Mouse (Mus musculus): ENCODE measurements around the gene Taf9b. TPM values are rescaled to one million over a fixed set of nuclear protein-coding genes. Genes with fewer than 3 reads are reported as not detected.

The Taf9b gene
- polyA plus RNA-seq, 1 experiment from 2014 or later = 15.6 TPM

DNA sequence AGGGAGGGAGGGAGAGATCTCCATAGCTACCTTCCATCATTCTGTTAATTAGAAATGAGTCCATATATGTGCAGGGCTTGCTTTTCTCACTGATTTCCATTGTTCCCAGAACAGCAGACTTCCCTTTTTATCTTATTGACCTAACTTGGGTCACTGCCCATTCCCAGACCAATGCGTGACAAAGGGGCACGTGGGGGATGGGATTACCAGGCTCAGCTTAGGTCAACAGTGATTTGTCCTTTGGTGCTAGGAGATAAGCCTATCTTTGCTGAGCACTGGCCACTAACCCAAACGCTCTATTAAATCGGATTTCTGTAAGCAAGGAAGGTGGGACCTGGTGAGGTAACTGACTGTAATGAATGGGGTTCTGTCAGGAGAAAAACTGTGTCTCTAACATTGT, 36.7 kb downstream of the Taf9b start:
- Histone ChIP-seq H3K4me1 (replicated peaks) (peaks cover 20% of the 10 kb centered on the region), H3K36me3 (no peaks in the 10 kb centered on the region), H3K4me2 (no peak overlapping the region), H3K9me3 (no peaks in the 10 kb centered on the region), H3K27ac (no peak overlapping the region), H3K9ac (no peak overlapping the region), H3K27me3 (no peaks in the 10 kb centered on the region), H3K4me3 (no peak overlapping the region)
- no peak for ATAC-seq (ENCODE audit: low FRiP score)
- 28% methylated on average over 4 of the region's 4 CpGs for WGBS

DNA sequence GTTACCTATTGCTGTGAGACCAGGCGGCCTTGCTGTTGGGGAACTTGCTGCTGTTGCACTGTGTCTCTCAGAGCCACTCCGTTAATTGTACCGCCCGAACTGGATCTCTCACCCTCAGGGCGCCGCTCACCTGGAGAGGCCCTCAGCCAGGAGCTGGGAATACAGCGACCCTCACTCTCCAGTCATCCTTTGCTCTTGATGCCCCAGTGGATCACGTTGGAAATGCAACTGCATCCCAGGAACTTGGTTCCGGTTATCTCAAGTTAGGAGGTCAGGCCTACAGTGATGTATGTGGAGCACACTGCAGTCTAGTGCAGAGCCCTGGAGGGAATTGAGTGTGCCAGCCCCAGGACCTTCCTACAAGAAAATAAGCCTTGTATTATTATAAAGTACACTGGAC, 44.6 kb downstream of the Taf9b start:
- Histone ChIP-seq H3K9ac (no peak overlapping the region), H3K4me3 (no peak overlapping the region), H3K36me3 (no peaks in the 10 kb centered on the region), H3K27ac (no peak overlapping the region), H3K4me1 (replicated peaks) (no peaks in the 10 kb centered on the region), H3K27me3 (no peaks in the 10 kb centered on the region), H3K4me2 (no peak overlapping the region), H3K9me3 (no peaks in the 10 kb centered on the region)
- whole genome bisulfite sequencing = 56% methylated on average over 9 of the region's 9 CpGs
- ATAC-seq (ENCODE audit: low FRiP score) = no peak

DNA sequence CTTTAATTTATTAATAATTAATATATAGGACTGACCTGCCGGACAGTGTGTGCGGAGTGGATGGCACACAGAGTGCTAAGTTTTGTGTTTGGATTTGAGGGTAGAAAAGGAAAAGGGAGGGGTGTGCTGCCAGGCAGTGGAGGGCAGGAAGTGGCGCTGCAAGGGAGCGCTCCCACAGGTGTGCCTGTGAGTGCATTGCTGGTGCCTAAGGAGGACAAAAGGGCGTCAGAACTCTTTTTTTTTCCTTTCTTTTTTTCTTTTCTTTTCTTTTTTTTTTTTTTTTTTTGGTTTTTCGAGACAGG, 49.2 kb downstream of the Taf9b start:
- Histone ChIP-seq H3K27ac (no peak overlapping the region), H3K4me3 (peak overlapping the region; percentile 29; the same call in 1 of the 2 replicates), H3K9me3 (no peaks in the 10 kb centered on the region), H3K27me3 (no peaks in the 10 kb centered on the region), H3K9ac (no peak overlapping the region), H3K36me3 (no peaks in the 10 kb centered on the region), H3K4me2 (peak overlapping the region; percentile 45), H3K4me1 (replicated peaks) (no peaks in the 10 kb centered on the region)
- ATAC-seq (ENCODE audit: low FRiP score) = peak; percentile 67
- WGBS = 51% methylated on average over 5 of the region's 6 CpGs

DNA sequence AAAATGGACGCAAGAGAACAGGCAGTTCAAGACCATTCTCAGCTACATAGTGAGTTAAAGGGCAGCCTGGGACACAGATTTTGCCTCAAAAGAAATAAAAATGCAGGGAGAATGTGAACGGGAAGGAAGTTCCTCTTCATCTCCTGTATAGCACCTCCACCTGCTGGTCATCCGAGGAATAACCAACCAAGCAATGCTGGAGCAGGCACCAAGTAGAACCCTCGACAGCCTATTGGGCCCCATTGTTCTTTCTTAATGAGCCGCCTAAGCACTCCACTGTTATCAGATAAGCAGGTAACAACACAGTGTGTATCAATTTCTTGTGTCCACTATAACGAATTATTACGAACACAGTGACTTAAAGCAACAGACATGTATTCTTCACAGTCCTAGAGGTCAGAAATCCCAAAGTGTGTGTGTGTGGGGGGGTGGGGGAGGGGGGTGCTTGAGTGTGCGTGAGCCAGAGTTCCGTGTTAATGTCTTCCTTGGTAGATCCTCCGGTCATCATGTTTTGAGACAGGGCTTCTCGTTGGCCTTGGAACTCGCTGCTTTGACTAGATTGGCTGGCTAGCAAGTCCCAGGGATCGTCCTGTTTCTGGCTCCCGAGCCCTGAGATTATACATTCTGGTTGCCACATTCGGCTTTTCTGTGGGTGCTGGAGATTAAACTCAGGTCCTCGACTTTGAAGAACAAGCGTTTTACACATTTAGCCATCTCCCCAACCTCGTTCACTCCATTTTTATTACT, 49.7 kb downstream of the Taf9b start:
- no peaks in the 10 kb centered on the region for H3K36me3 ChIP-seq
- no peaks in the 10 kb centered on the region for H3K4me1 ChIP-seq (replicated peaks)
- no peaks in the 10 kb centered on the region for H3K27me3 ChIP-seq
- peak; percentile 92 for ATAC-seq (ENCODE audit: low FRiP score)
- 31% methylated on average over 18 of the region's 18 CpGs for WGBS
- peak overlapping the region; percentile 29 for H3K4me3 ChIP-seq
- H3K27ac ChIP-seq = no peak overlapping the region
- peak overlapping the region; percentile 45 for H3K4me2 ChIP-seq
- H3K9me3 ChIP-seq = no peaks in the 10 kb centered on the region
- H3K9ac ChIP-seq = peak overlapping the region; percentile 24; the same call in 1 of the 2 replicates

DNA sequence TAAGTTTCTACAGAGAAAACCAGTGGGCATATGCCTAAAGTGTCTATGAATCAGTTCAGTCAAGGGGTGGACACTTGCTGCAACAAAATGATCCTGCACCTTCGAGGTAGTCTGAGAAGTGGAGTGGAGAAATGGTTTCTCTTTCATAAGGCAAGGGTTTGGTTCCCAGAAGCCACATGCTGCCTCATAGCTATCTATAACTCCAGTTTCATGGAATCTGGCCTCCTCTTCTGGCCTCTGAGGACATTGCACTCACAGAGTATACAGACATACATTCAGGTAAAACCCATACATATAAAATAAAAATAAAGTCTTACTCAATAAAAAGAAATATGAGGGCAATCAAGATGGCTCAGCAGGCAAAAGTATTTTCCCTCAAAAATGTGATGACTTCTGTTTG, 55.9 kb downstream of the Taf9b start:
- no peak for ATAC-seq (ENCODE audit: low FRiP score)
- H3K36me3 ChIP-seq = no peaks in the 10 kb centered on the region
- no peak overlapping the region for H3K4me2 ChIP-seq
- no peaks in the 10 kb centered on the region for H3K4me1 ChIP-seq (replicated peaks)
- H3K9me3 ChIP-seq = no peaks in the 10 kb centered on the region
- H3K9ac ChIP-seq = no peak overlapping the region
- WGBS = 81% methylated on average over 1 of the region's 1 CpGs
- no peaks in the 10 kb centered on the region for H3K27me3 ChIP-seq
- H3K4me3 ChIP-seq = no peak overlapping the region
- no peak overlapping the region for H3K27ac ChIP-seq

DNA sequence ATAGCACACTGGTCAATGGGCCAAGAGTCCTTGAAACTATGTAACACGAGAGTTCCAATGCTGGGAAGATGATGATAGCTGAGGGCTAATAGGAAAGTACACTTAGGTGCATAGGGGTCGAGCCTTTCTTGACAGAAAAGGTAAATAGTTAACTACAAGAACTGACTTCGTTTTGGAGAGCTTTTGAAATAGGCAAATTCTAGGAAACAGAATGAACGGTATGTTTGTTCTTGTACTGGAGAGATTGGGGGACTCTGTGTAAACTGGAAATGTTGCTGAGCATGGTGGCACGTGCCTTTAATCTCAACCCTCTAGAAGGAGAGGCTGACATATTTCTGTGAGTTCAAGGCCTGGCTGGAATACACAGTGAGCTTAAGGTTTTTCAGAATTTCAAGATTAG, 56.4 kb downstream of the Taf9b start:
- Histone ChIP-seq H3K9ac (no peak overlapping the region), H3K4me2 (no peak overlapping the region), H3K4me1 (replicated peaks) (no peaks in the 10 kb centered on the region), H3K27me3 (no peaks in the 10 kb centered on the region), H3K36me3 (no peaks in the 10 kb centered on the region), H3K9me3 (no peaks in the 10 kb centered on the region), H3K4me3 (no peak overlapping the region), H3K27ac (no peak overlapping the region)
- ATAC-seq (ENCODE audit: low FRiP score) = no peak
- 77% methylated on average over 5 of the region's 5 CpGs for WGBS

DNA sequence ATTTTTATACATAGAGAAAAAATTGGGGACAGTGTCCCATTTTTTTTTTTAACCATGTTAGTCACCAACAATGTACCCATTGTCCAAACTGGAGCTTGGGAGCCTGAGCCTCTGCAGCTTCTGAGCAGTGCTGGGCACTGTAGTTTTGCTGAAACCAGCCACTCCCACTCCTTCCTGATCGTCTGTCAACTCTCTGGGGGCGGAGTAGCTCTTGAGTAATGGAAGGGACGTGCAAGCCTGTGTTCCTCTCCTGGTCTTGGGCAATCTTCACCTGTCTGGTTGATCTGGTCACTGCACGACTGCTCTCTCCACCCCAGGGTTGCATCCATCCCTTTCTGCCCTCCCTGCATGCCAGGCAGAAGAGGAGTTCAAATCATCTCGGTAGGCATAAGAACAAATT, 57.0 kb downstream of the Taf9b start:
- Histone ChIP-seq H3K9me3 (no peaks in the 10 kb centered on the region), H3K36me3 (no peaks in the 10 kb centered on the region), H3K9ac (no peak overlapping the region), H3K4me1 (replicated peaks) (no peaks in the 10 kb centered on the region), H3K4me3 (no peak overlapping the region), H3K4me2 (no peak overlapping the region), H3K27me3 (no peaks in the 10 kb centered on the region), H3K27ac (no peak overlapping the region)
- WGBS = 65% methylated on average over 5 of the region's 5 CpGs
- no peak for ATAC-seq (ENCODE audit: low FRiP score)

Other genes starting within 250 kb of the Taf9b start
- 25.5 and 28.0 TPM in 2 replicates for gene Magt1, start 209.3 kb downstream of the Taf9b start, polyA plus RNA-seq (2015; fragmentation: Nextera tagmentation; extraction: Ambion mirVana)
- gene Cox7b, start 205.5 kb downstream of the Taf9b start, polyA plus RNA-seq (2015; fragmentation: Nextera tagmentation; extraction: Ambion mirVana) = 376 and 403 TPM in 2 replicates
- gene Atp7a, start 193.9 kb downstream of the Taf9b start, polyA plus RNA-seq (2015; fragmentation: Nextera tagmentation; extraction: Ambion mirVana) = 17.6 and 17.9 TPM in 2 replicates
- gene Tlr13, start 78.0 kb downstream of the Taf9b start, polyA plus RNA-seq (2015; fragmentation: Nextera tagmentation; extraction: Ambion mirVana) = 0.21 and 0.34 TPM in 2 replicates
- 262 and 266 TPM in 2 replicates for gene Pgk1, start 34.1 kb downstream of the Taf9b start, polyA plus RNA-seq (2015; fragmentation: Nextera tagmentation; extraction: Ambion mirVana)
- gene Fnd3c2, start 34.2 kb upstream of the Taf9b start, polyA plus RNA-seq (2015; fragmentation: Nextera tagmentation; extraction: Ambion mirVana) = not detected in 2 replicates

Measured in hindbrain, embryonic 13.5 days (tissue).